Mouse (Mus musculus) layer of hippocampus, postnatal 10 days (tissue): Measurements from ENCODE around the gene Zfp143. TPM values are rescaled to one million over a fixed set of nuclear protein-coding genes. Genes with fewer than 3 reads are reported as not detected.
"Not testable (repeated sequence)": the region's sequence is repeated elsewhere in the genome, so short reads cannot be mapped to it uniquely, and the experiment has no call there.

ENCODE experiments used
- DNase-seq, 2 experiments: peaks; one replicate each; pipeline ENCODE4 v3.0.0; 2021; ENCODE audit warnings: low spot score in 2 of 2
- total RNA-seq, 2 experiments: library from RNA; stranded (reverse); gene quantifications; 2 replicates each; pipeline ENCODE4 v1.2.3; 2021

Gene Zfp143
- total RNA-seq, 2 experiments from 2014 or later = 9.0 to 9.6 TPM

GRCm38 (mm10) chr7:110128566-110128965 is 67.5 kb downstream of the Zfp143 start:
- DNase-seq = no peak

- not testable (repeated sequence) for DNase-seq
Measured at GRCm38 (mm10) chr7:110132272-110132671, 71.3 kb downstream of the Zfp143 start.

GRCm38 (mm10) chr7:110133988-110134387 is 73.0 kb downstream of the Zfp143 start:
- DNase-seq = no peak

DNA sequence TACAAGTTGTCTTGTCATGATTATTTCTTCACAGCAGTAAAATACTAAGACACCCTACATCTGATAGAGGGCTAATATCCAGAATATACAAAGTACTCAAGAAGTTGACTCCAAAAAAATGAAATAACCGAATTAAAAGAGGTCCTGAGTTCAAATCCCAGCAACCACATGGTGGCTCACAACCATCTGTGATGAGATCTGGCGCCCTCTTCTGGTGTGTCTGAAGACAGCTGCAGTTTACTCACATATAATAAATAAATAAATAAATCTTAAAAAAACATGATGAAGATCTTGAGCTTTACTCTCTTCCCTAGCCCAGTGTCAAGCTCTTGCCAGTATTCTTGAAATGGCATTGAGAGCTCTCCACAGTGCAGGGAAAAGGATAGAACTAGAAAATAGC is 77.5 kb downstream of the Zfp143 start:
- DNase-seq = no peak

- DNase-seq = no peak
Measured at GRCm38 (mm10) chr7:110143863-110144262, 82.8 kb downstream of the Zfp143 start.

Other genes with a start within 250 kb of the Zfp143 start
- 1 to 10 TPM; 1.8 to 2.1 TPM for gene Scube2, start 195.5 kb upstream of the Zfp143 start, total RNA-seq
- 100 to 1,000 TPM; 139 to 164 TPM for gene Dennd5a, start 100.7 kb upstream of the Zfp143 start, total RNA-seq
- gene Tmem41b, start 74.3 kb upstream of the Zfp143 start, total RNA-seq = 10 to 100 TPM; 52.4 to 61.5 TPM
- 10 to 100 TPM; 89.6 to 89.8 TPM for gene Ipo7, start 42.9 kb upstream of the Zfp143 start, total RNA-seq
- 1 to 10 TPM; 8.4 to 8.5 TPM for gene Wee1, start 60.8 kb downstream of the Zfp143 start, total RNA-seq
- gene Swap70, start 160.5 kb downstream of the Zfp143 start, total RNA-seq = 10 to 100 TPM; 13.7 to 15.1 TPM